Mouse (Mus musculus): ENCODE results near the gene Gm21974. TPM values are rescaled to one million over a fixed set of nuclear protein-coding genes. Genes with fewer than 3 reads are reported as not detected.
"Not testable (repeated sequence)": the region's sequence is repeated elsewhere in the genome, so short reads cannot be mapped to it uniquely, and the experiment has no call there.

The Gm21974 gene
- not detected in 2 replicates for polyA plus RNA-seq (2015; fragmentation: Nextera tagmentation; extraction: Ambion mirVana)

DNA sequence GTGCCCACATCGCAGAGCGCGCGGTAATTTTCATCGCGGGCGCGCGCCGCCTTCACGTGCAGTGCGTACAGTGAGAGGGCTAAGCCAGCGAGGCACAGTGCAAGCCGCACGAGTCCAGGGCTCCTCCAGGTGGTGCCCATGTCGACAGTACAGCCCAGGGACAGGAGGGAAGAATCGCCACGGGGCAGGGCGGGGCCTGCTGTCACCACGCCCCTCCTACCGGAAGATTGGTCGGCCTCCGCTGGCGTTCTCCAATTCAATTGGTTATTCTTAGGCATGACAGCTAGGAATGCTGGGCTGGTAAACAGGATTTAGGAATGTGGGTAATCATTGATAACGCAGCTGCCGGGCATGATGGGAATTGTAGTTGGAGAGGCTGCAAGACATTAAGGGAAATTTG lies at the start of gene Gm21974, which contains the start of gene Vkorc1:
TSS of gene Gm21974 (minus strand) at position 13 of the 400 bp plus-strand sequence.
TSS of gene Vkorc1 (minus strand) at position 176 of the 400 bp plus-strand sequence.
- peaks cover 45% of the 10 kb centered on the region for H3K4me1 ChIP-seq (ENCODE audit: control insufficient read depth, low read depth, low read length)

DNA sequence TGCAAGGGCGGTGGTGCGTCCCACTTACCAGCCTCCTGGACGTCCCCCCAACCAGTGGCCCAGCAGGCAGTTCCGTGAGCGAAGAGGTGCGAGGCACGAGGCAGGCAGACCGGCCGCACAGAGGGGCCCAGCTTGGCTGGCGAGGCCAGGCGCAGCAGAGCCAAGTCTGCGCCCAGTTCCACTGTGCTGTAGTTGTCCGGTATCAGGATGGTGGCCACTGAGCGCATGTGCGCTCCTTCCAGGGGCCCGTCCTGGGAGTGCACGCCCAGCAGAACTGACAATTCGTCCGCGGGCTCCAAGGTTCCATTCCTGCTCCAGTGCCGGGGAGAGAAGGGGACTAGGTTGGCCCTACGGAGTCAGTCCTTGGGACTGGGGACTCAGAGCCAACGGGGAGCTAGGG lies 49.4 kb upstream of the Gm21974 start:
- ATAC-seq (ENCODE audit: low read depth) = no peak
- 19% methylated on average over 23 of the region's 23 CpGs for WGBS (ENCODE audit: insufficient replicate concordance)
- Histone ChIP-seq H3K4me1 (ENCODE audit: control insufficient read depth, low read depth, low read length) (no peaks in the 10 kb centered on the region; the same call in 1 of the 2 replicates), H3K9ac (ENCODE audit: low read depth, low read length) (no peak overlapping the region), H3K4me3 (ENCODE audit: low read depth, low read length) (no peak overlapping the region), H3K9me3 (replicated peaks; ENCODE audit: control insufficient read depth, low read length) (no peaks in the 10 kb centered on the region), H3K36me3 (ENCODE audit: control insufficient read depth, insufficient read depth) (no peaks in the 10 kb centered on the region), H3K4me2 (ENCODE audit: low read depth, low read length) (no peak overlapping the region), H3K27ac (ENCODE audit: low read length) (no peak overlapping the region), H3K27me3 (ENCODE audit: control insufficient read depth, insufficient read depth, low read depth, low read length) (peaks cover 20% of the 10 kb centered on the region)

More for the DNA sequence above, at the start of gene Gm21974, which contains the start of gene Vkorc1:
- peak; percentile 96 for ATAC-seq (ENCODE audit: low read depth)
- peak within 1 kb of the TSS; percentile 92 for H3K4me2 ChIP-seq (ENCODE audit: low read depth, low read length)
- H3K9ac ChIP-seq (ENCODE audit: low read depth, low read length) = peak within 1 kb of the TSS; percentile 76
- no peaks in the 10 kb centered on the region for H3K27me3 ChIP-seq (ENCODE audit: control insufficient read depth, insufficient read depth, low read depth, low read length)
- under 1% methylated on average over 26 of the region's 26 CpGs for WGBS (ENCODE audit: insufficient replicate concordance)
- H3K27ac ChIP-seq (ENCODE audit: low read length) = peak within 1 kb of the TSS; percentile 89
- no peaks in the 10 kb centered on the region for H3K36me3 ChIP-seq (ENCODE audit: control insufficient read depth, insufficient read depth)
- no peaks in the 10 kb centered on the region for H3K9me3 ChIP-seq (replicated peaks; ENCODE audit: control insufficient read depth, low read length)
- H3K4me3 ChIP-seq (ENCODE audit: low read depth, low read length) = peak within 1 kb of the TSS; percentile 76

DNA sequence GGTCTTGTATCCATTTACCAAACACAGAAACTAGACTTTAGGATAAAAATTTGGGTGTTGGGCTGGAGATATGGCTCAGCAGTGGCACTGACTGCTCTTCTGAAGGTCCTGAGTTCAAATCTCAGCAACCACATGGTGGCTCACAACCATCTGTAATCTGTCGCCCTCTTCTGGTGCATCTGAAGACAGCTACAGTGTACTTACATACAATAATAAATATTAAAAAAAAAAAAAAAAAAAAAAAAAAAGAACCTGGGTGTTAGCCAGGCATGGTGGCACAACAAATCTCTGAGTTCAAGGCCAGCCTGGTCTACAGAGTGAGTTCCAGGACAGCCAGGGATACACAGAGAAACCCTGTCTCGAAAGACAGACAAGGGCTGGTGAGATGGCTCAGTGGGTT lies 46.8 kb upstream of the Gm21974 start:
- not testable (repeated sequence) for H3K4me1 ChIP-seq (ENCODE audit: control insufficient read depth, low read depth, low read length); H3K4me2 ChIP-seq (ENCODE audit: low read depth, low read length); ATAC-seq (ENCODE audit: low read depth); H3K9me3 ChIP-seq (replicated peaks; ENCODE audit: control insufficient read depth, low read length); H3K27ac ChIP-seq (ENCODE audit: low read length); H3K36me3 ChIP-seq (ENCODE audit: control insufficient read depth, insufficient read depth); H3K4me3 ChIP-seq (ENCODE audit: low read depth, low read length); H3K9ac ChIP-seq (ENCODE audit: low read depth, low read length)
- peaks cover 20% of the 10 kb centered on the region for H3K27me3 ChIP-seq (ENCODE audit: control insufficient read depth, insufficient read depth, low read depth, low read length)
- 32% methylated on average over 2 of the region's 2 CpGs for WGBS (ENCODE audit: insufficient replicate concordance)

DNA sequence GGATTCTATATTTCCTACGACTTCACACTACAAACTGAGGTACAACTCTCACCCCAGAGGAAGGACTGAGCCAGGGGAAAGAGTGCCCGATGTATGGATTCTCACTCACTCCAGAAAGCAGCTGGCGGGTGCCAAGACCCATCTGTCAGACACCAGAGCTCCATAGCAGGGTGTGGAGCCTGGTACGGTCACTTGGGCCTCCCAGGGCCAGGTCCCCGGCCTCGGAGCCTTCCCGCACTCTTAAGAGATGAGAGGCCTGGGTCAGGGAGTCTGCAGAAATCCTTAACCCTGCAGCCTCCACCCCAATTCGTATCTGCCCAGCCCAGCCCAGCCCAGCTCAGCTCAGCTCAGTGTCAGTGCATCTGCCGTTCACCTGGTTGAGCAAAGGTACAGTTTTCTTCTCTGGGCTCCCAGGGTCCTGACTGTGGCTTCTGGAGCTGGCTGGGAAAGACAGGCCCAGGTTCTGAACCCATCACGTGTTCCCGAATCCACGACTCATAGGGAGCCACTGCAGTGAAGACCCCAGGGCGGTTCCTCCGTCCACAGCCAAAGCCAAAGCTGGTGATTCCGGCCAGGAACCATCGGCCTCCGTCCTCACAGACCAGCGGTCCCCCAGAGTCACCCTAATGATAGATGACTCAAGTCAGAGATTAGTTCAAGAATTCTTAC lies 41.1 kb upstream of the Gm21974 start:
- H3K4me2 ChIP-seq (ENCODE audit: low read depth, low read length) = peak overlapping the region; percentile 99
- peak overlapping the region; percentile 80 for H3K9ac ChIP-seq (ENCODE audit: low read depth, low read length)
- H3K9me3 ChIP-seq (replicated peaks; ENCODE audit: control insufficient read depth, low read length) = no peaks in the 10 kb centered on the region
- H3K27me3 ChIP-seq (ENCODE audit: control insufficient read depth, insufficient read depth, low read depth, low read length) = no peaks in the 10 kb centered on the region
- H3K4me1 ChIP-seq (ENCODE audit: control insufficient read depth, low read depth, low read length) = peaks cover 17% of the 10 kb centered on the region
- H3K4me3 ChIP-seq (ENCODE audit: low read depth, low read length) = peak overlapping the region; percentile 74
- no peak overlapping the region for H3K27ac ChIP-seq (ENCODE audit: low read length)
- 56% methylated on average over 18 of the region's 18 CpGs for WGBS (ENCODE audit: insufficient replicate concordance)
- no peak for ATAC-seq (ENCODE audit: low read depth)
- H3K36me3 ChIP-seq (ENCODE audit: control insufficient read depth, insufficient read depth) = no peaks in the 10 kb centered on the region

DNA sequence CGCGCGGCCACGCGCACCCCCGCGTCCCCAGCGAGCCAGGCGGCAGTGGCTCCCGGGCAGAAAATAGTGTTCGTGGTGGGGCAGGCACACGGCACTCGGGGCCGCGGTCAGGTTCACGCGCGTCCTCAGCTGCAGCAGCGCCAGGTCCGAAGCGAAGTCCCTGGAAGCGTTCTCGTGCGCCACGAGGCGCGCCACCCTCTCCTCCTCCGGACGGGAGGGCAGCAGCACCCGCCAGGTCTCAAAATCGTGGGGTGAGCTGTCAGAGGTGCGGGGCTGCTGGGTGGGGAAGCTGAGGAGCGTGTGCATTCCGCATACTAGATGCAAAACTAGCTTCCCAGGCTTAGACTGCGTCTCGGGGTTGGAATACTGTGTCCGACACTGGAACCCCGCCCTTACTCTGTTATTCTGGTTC lies 40.5 kb upstream of the Gm21974 start:
- Histone ChIP-seq H3K4me3 (ENCODE audit: low read depth, low read length) (peak overlapping the region; percentile 74), H3K36me3 (ENCODE audit: control insufficient read depth, insufficient read depth) (no peaks in the 10 kb centered on the region), H3K9ac (ENCODE audit: low read depth, low read length) (peak overlapping the region; percentile 80), H3K9me3 (replicated peaks; ENCODE audit: control insufficient read depth, low read length) (no peaks in the 10 kb centered on the region), H3K27ac (ENCODE audit: low read length) (0 out of 2 replicates have a peak overlapping the region, but pooled peaks have one; percentile 26), H3K4me1 (ENCODE audit: control insufficient read depth, low read depth, low read length) (peaks cover 20% of the 10 kb centered on the region), H3K4me2 (ENCODE audit: low read depth, low read length) (peak overlapping the region; percentile 99), H3K27me3 (ENCODE audit: control insufficient read depth, insufficient read depth, low read depth, low read length) (no peaks in the 10 kb centered on the region)
- no peak; the same call in 1 of the 2 replicates for ATAC-seq (ENCODE audit: low read depth)
- WGBS (ENCODE audit: insufficient replicate concordance) = under 1% methylated on average over 38 of the region's 38 CpGs

DNA sequence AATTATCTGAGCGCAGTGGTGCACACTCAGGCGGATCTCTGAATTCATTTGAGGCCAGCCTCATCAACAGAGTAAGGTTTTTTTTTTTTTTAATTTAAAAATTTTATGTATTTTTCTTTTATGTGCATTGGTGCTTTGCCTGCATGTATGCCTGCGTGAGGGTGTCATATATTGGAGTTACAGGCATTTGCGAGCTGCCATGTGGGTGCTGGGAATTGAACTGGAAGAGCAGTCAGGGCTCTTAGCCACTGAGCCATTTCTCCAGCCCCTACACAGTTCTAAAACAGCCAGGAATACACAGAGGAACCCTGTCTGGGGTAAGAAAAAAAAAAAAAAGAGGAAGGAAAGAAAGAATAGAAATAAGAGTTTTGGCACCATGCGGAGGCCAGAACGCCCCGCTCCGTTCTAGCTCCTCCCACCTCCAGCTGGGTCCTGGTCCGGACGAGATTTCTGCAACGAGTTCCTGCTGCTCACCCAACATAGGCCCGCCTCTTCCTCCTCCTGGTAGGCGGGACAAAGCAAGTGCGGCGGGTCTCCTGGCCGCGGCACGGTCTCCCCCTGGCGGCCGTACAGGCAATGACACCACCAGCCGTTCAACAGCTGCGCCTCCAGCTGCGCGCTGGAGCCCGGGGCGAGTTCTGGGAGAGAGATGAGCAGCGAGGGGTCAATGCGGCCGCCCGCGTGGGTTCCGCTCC lies 39.9 kb upstream of the Gm21974 start:
- peak; percentile 92 for ATAC-seq (ENCODE audit: low read depth)
- Histone ChIP-seq H3K4me2 (ENCODE audit: low read depth, low read length) (peak overlapping the region; percentile 99), H3K9me3 (replicated peaks; ENCODE audit: control insufficient read depth, low read length) (no peaks in the 10 kb centered on the region), H3K9ac (ENCODE audit: low read depth, low read length) (peak overlapping the region; percentile 80), H3K4me3 (ENCODE audit: low read depth, low read length) (peak overlapping the region; percentile 74), H3K27ac (ENCODE audit: low read length) (0 out of 2 replicates have a peak overlapping the region, but pooled peaks have one; percentile 5), H3K4me1 (ENCODE audit: control insufficient read depth, low read depth, low read length) (peaks cover 22% of the 10 kb centered on the region), H3K27me3 (ENCODE audit: control insufficient read depth, insufficient read depth, low read depth, low read length) (no peaks in the 10 kb centered on the region), H3K36me3 (ENCODE audit: control insufficient read depth, insufficient read depth) (no peaks in the 10 kb centered on the region)
- 8% methylated on average over 30 of the region's 32 CpGs for WGBS (ENCODE audit: insufficient replicate concordance)

DNA sequence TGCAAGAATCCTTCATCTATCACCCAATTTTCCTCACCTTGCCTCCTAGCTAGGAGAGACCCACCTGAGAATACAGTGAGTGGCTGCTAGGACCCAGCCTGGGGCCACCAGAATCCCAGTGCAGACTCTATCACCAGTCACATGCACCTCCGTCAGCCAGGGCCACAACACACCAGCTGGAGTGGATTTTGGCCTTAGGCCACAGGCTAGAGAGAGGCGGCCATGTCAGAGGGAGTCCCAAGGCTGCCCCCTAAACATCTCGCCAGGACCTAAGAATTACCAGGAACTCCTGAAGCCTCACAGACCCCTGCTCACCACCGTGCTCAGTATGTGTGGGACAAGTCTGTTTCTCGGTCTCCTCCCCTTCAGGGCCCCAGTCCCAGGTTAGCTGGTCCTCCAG lies 38.8 kb upstream of the Gm21974 start:
- Histone ChIP-seq H3K27ac (ENCODE audit: low read length) (no peak overlapping the region), H3K9ac (ENCODE audit: low read depth, low read length) (no peak overlapping the region), H3K4me2 (ENCODE audit: low read depth, low read length) (no peak overlapping the region), H3K4me3 (ENCODE audit: low read depth, low read length) (no peak overlapping the region), H3K36me3 (ENCODE audit: control insufficient read depth, insufficient read depth) (no peaks in the 10 kb centered on the region), H3K4me1 (ENCODE audit: control insufficient read depth, low read depth, low read length) (peaks cover 25% of the 10 kb centered on the region), H3K9me3 (replicated peaks; ENCODE audit: control insufficient read depth, low read length) (no peaks in the 10 kb centered on the region), H3K27me3 (ENCODE audit: control insufficient read depth, insufficient read depth, low read depth, low read length) (no peaks in the 10 kb centered on the region)
- ATAC-seq (ENCODE audit: low read depth) = no peak
- 65% methylated on average over 5 of the region's 5 CpGs for WGBS (ENCODE audit: insufficient replicate concordance)

- H3K27me3 ChIP-seq (ENCODE audit: control insufficient read depth, insufficient read depth, low read depth, low read length) = no peaks in the 10 kb centered on the region
- H3K4me3 ChIP-seq (ENCODE audit: low read depth, low read length) = no peak overlapping the region
- H3K4me1 ChIP-seq (ENCODE audit: control insufficient read depth, low read depth, low read length) = peaks cover 25% of the 10 kb centered on the region
- H3K27ac ChIP-seq (ENCODE audit: low read length) = peak overlapping the region; percentile 58
- ATAC-seq (ENCODE audit: low read depth) = no peak
- no peaks in the 10 kb centered on the region for H3K9me3 ChIP-seq (replicated peaks; ENCODE audit: control insufficient read depth, low read length)
- WGBS (ENCODE audit: insufficient replicate concordance) = 49% methylated on average over 13 of the region's 13 CpGs
- no peak overlapping the region for H3K9ac ChIP-seq (ENCODE audit: low read depth, low read length)
- H3K36me3 ChIP-seq (ENCODE audit: control insufficient read depth, insufficient read depth) = no peaks in the 10 kb centered on the region
- peak overlapping the region; percentile 27; the same call in 1 of the 2 replicates for H3K4me2 ChIP-seq (ENCODE audit: low read depth, low read length)
Measured at GRCm38 (mm10) chr7:127932273-127933031, 37.2 kb upstream of the Gm21974 start.

All from liver, embryonic 16.5 days (tissue).